Mouse (Mus musculus) A20 (cell line): ENCODE results near the gene Arntl2.
"Not testable (repeated sequence)": the region's sequence is repeated elsewhere in the genome, so short reads cannot be mapped to it uniquely, and the experiment has no call there.

Experiments
- DNase-seq: peaks from one replicate; pipeline ENCODE4 v3.0.0-alpha.2; 2011; ENCODE audit warnings: low read depth, low spot score

Gene Arntl2

GRCm38 (mm10) chr6:146795924-146796545 lies at the start of gene Arntl2:
Gene Arntl2 (plus strand): TSS chr6:146796055.
- peak; percentile 66 for DNase-seq

GRCm38 (mm10) chr6:146746577-146746976 lies 49.3 kb upstream of the Arntl2 start:
- DNase-seq: no peak

GRCm38 (mm10) chr6:146747057-146747456 lies 48.8 kb upstream of the Arntl2 start:
- no peak for DNase-seq

GRCm38 (mm10) chr6:146748271-146748670 lies 47.6 kb upstream of the Arntl2 start:
- DNase-seq: peak; percentile 65

- DNase-seq: peak; percentile 62
These were observed 44.2 kb upstream of the Arntl2 start for GRCm38 (mm10) chr6:146751671-146752070.

GRCm38 (mm10) chr6:146752178-146752577 lies 43.7 kb upstream of the Arntl2 start:
- DNase-seq: no peak

GRCm38 (mm10) chr6:146752612-146753011 lies 43.2 kb upstream of the Arntl2 start:
- DNase-seq: no peak

DNA sequence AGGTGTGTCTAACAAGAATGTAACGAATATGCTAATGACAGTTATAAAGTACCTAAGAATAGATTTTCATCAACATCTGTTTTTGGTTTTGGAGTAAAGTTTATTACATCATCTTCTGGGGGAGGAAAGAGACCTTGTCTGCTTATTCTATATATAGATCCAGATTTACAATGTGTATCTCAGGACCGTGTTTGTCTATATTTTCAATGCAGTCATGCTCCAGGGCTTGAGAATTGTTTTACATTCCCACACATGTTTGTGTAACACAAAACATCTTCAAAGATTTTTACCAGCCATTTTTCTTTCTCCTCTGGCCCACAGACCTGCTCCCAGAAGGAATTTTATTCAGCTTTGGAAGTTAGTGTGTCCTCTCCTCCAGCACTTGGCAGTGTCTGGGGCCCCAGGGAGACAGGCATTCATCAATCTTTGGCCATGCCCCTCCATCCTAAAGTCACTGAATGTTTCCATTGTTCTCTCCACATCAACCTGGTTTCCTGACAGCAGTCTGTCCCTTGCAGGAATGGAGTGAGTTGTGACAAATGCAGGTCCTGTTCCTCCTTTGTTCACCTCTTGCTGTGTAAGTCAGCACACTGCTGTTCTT lies 42.2 kb upstream of the Arntl2 start:
- no peak for DNase-seq

- DNase-seq: no peak
These were observed 40.7 kb upstream of the Arntl2 start for GRCm38 (mm10) chr6:146755136-146755535.

GRCm38 (mm10) chr6:146755679-146756078 lies 40.2 kb upstream of the Arntl2 start:
- no peak for DNase-seq

- DNase-seq: no peak
These were observed 36.8 kb upstream of the Arntl2 start for GRCm38 (mm10) chr6:146759027-146759426.

GRCm38 (mm10) chr6:146760022-146760421 lies 35.8 kb upstream of the Arntl2 start:
- no peak for DNase-seq

- no peak for DNase-seq
These were observed 35.1 kb upstream of the Arntl2 start for GRCm38 (mm10) chr6:146760736-146761135.

DNA sequence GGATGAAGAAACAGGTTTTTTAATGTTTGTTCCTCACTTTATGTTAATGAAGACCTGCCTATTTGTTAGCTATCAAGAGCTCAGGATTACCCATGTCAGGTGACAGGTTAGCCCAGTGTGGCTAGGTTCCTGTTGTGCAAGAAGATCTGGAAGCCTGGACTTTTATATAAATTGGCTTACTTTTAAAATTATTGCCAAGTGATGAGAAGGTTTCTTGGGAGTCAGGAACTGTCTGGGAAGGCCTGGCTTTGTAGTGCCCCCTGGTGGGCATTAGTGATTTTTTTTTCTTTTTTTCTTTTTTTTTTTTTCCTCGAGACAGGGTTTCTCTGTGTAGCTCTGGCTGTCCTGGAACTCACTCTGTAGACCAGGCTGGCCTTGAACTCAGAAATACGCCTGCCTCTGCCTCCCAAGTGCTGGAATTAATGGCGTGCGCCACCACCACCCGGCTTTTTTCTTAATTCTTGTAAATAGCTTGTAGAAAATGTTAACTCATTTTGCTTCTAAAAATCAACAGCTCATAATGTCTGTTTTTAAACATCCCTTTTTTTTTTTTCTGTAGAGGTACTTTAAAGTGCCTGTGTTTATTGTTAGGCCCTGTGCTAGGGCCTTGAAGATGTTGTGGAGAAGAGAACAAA lies 33.5 kb upstream of the Arntl2 start:
- DNase-seq: peak; percentile 32

DNA sequence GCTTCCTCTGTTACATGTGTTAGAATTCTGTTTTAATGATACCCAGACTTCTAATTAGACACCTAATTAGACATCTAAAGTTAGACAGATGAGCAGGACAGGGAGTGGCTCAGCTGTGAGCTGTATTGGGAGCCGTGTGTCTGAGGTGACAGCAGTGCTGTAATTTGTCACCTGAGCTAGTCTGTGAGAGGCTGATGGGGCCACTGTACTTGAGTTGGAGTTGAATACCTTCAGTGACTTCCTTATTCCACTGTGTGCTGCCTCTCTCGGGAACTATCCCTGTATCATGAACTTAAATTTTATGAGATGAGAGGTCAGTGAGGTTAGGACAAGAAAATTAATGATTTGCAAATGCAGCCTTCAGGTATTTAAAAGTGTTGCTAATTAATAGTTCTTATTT lies 31.3 kb upstream of the Arntl2 start:
- DNase-seq: no peak

- DNase-seq: no peak
These were observed 30.6 kb upstream of the Arntl2 start for GRCm38 (mm10) chr6:146765270-146765669.

GRCm38 (mm10) chr6:146768813-146769404 lies 26.9 kb upstream of the Arntl2 start:
- DNase-seq: no peak

- DNase-seq: no peak
These were observed 25.7 kb upstream of the Arntl2 start for GRCm38 (mm10) chr6:146770005-146770745.

DNA sequence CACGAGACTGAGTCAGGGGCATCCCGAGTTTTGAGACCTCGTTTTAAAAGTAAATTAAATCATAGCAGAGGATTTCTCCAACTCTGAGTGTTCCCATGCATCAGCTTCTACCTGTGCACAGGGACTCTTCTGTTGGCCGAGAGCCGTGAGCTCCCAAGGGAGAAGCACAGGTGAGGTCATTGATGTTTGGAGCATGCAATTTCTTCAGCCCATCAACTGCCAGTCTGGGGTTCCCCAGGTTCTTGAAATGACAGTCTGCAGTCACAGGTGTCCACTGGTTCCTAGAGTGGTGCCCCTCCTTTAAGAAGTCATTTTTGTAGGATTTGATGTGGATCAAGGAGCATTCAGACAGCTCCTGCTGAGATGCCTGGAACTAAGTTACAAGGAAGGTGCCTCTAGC lies 25.0 kb upstream of the Arntl2 start:
- no peak for DNase-seq

GRCm38 (mm10) chr6:146775864-146776263 lies 20.0 kb upstream of the Arntl2 start:
- DNase-seq: not testable (repeated sequence)

DNA sequence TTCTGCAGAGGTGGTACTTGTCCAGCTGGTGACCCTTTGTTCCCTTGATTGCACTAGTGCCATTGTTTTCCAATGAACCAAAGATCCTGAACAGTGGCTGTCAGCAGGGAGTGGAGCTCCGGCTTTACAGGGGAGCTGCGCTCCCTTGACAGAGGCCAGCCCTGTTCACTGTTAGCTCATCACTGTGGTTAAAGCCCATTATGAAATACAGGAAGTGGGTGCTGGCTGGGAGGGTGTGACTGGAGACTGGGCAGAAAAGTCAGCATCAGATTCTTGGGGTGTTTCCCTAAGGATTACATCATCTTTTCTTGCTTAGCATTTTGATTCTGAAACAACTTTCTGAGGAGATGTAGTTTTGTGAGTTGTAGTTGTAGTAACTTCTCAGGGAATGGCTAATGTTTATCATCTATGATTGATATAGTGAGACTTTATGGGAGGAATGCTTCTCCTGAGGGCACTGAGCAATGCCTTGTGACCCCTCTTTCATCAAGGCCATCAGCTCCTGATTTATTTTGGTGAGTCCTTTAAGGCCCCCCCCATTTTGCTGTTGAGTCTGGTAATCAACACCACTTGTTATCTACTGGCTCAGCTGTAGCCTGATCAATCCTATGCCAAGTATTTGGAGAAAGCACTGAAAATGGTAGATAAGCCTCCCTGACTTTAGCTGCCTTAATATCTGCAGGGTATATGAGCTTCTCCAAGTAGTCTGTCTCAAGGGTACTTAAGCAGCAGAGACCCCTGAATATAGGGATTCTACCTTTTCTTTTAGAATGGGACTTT lies 19.1 kb upstream of the Arntl2 start:
- no peak for DNase-seq
